Mouse (Mus musculus) hindbrain, embryonic 11.5 days (tissue): ENCODE measurements around the gene B3gat3. TPM values are rescaled to one million over a fixed set of nuclear protein-coding genes. Genes with fewer than 3 reads are reported as not detected.
"Not testable (repeated sequence)": the region's sequence is repeated elsewhere in the genome, so short reads cannot be mapped to it uniquely, and the experiment has no call there.

Experiments used
- ATAC-seq: fragments of 200-750 bp; cut with Nextera tagmentation; 2 replicates; pipeline ENCODE4 v1.8.0; 2017; ENCODE audit warnings: mild to moderate bottlenecking, moderate TSS enrichment, moderate library complexity; ENCODE audit not compliant: low FRiP score
- DNase-seq: peaks from one replicate; pipeline ENCODE4 v3.0.0-alpha.2; 2015; ENCODE audit warnings: low spot score
- H3K27ac ChIP-seq: fragments of 300-500 bp; sonication (generic); 2 replicates; pipeline ENCODE4 v1.5.1; 2014; ENCODE audit warnings: mild to moderate bottlenecking, low read depth, low read length
- H3K27me3 ChIP-seq: fragments of 300-500 bp; sonication (generic); 2 replicates; pipeline ENCODE4 v1.6.1; 2014; ENCODE audit warnings: mild to moderate bottlenecking, low read length, moderate library complexity, mixed read lengths; ENCODE audit not compliant: control insufficient read depth, insufficient read depth
- H3K36me3 ChIP-seq: fragments of 300-500 bp; sonication (generic); 2 replicates; pipeline ENCODE4 v1.6.1; 2014; ENCODE audit warnings: mild to moderate bottlenecking, low read length, moderate library complexity, mixed read lengths; ENCODE audit not compliant: control insufficient read depth, insufficient read depth
- H3K4me1 ChIP-seq: fragments of 300-500 bp; sonication (generic); replicated peaks from 2 replicates; pipeline ENCODE4 v1.6.1; 2014; ENCODE audit warnings: low read length, mixed read lengths; ENCODE audit not compliant: control insufficient read depth, insufficient read depth
- H3K4me2 ChIP-seq: fragments of 300-500 bp; sonication (generic); replicated peaks from 2 replicates; pipeline ENCODE4 v1.6.1; 2014; ENCODE audit warnings: mild to moderate bottlenecking, low read depth, low read length
- H3K4me3 ChIP-seq: fragments of 300-500 bp; sonication (generic); 2 replicates; pipeline ENCODE4 v1.5.1; 2014; ENCODE audit warnings: low read depth, low read length
- H3K9ac ChIP-seq: fragments of 300-500 bp; sonication (generic); 2 replicates; pipeline ENCODE4 v1.6.1; 2014; ENCODE audit warnings: low read depth, low read length
- H3K9me3 ChIP-seq: fragments of 300-500 bp; sonication (generic); 2 replicates; pipeline ENCODE4 v1.6.1; 2016; ENCODE audit warnings: low read length; ENCODE audit not compliant: control insufficient read depth
- WGBS: fragments of 180-500 bp; shearing (Covaris S2); extraction: QIAGEN DNeasy Blood & Tissue Kit; methylation state at CpG from one replicate; pipeline ENCODE4 v1.1.7; 2014; 5-methylcytosine and 5-hydroxymethylcytosine counted together
- polyA plus RNA-seq: library from polyadenylated mRNA; unstranded; fragments of >200 nt; fragmentation: Nextera tagmentation; extraction: Ambion mirVana; gene quantifications from 2 replicates; pipeline ENCODE4 v1.2.1, GENCODE M21; 2014

Gene B3gat3
- polyA plus RNA-seq, 1 experiment from 2014 or later = 43.5 TPM

DNA sequence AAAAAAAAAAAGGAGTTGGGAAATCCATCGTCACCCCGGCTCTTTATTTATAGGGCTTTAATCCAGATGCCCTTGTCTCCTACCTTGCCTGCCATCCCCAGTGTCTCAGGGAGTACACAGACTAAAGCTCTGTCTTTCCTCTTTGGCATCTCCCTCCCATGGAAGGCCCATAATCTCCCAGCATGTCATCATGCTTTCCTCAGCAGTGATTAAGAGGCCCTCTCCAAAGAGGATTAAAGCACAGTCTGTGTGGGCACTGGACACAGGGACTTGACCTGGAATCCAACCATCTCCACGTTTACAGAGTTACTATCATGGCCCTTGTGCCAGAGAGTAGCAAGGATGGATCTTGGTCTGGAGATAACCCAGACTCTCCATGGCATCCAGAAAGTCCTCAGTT lies 36.6 kb upstream of the B3gat3 start, which contains the start of the genes Lbhd1 and Gm49403:
Gene Lbhd1 (plus strand): TSS at position 117 of the 400 bp plus-strand sequence.
Gene Gm49403 (plus strand): TSS at position 315 of the 400 bp plus-strand sequence.
- Histone ChIP-seq H3K4me2 (no peak within 1 kb of the TSS), H3K36me3 (no peaks in the 10 kb centered on the region), H3K4me3 (no peak within 1 kb of the TSS), H3K27ac (no peak within 1 kb of the TSS), H3K9ac (no peak within 1 kb of the TSS), H3K4me1 (peaks cover 3% of the 10 kb centered on the region), H3K27me3 (no peaks in the 10 kb centered on the region), H3K9me3 (no peaks in the 10 kb centered on the region)
- WGBS = 89% methylated on average over 3 of the region's 3 CpGs
- DNase-seq (no peak), ATAC-seq (no peak)

DNA sequence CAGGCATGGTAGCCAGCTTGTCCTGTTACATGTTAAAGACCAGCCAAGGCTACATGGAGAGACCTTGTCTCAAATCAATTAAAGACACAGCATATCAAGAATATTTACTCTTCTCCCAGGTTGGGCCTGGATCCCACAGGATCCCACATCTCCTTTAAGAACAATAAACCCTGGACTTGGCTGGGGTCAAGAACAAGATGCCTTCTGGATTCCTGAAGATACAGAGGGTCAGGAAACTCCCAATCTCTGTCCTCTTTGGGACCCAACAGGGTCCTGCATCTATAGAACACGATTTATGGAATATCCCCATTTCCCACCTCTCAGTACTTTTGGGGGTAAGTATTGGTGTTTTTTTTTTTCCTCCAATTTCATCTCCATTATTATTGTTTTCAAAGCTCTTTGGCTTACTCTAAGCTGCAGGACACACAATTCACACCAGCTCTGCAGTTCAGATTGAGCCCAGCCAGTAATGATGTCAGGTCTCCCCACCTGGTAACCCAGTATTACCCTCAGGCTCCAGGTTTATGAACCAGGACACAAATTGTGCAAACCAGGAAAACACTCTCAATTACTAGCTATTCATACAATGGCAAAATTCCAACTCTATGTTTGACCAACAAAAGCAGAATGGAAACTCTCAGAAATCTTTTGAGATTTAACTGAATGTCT lies 33.1 kb upstream of the B3gat3 start:
- Histone ChIP-seq H3K9ac (peak overlapping the region; percentile 83; the same call in 1 of the 2 replicates), H3K36me3 (no peaks in the 10 kb centered on the region), H3K27ac (no peak overlapping the region), H3K4me1 (peaks cover 3% of the 10 kb centered on the region), H3K4me2 (peak overlapping the region; percentile 47; the same call in 1 of the 2 replicates), H3K9me3 (no peaks in the 10 kb centered on the region), H3K27me3 (no peaks in the 10 kb centered on the region), H3K4me3 (no peak overlapping the region)
- 48% methylated on average over 1 of the region's 1 CpGs for WGBS
- DNase-seq (no peak), ATAC-seq (no peak)

DNA sequence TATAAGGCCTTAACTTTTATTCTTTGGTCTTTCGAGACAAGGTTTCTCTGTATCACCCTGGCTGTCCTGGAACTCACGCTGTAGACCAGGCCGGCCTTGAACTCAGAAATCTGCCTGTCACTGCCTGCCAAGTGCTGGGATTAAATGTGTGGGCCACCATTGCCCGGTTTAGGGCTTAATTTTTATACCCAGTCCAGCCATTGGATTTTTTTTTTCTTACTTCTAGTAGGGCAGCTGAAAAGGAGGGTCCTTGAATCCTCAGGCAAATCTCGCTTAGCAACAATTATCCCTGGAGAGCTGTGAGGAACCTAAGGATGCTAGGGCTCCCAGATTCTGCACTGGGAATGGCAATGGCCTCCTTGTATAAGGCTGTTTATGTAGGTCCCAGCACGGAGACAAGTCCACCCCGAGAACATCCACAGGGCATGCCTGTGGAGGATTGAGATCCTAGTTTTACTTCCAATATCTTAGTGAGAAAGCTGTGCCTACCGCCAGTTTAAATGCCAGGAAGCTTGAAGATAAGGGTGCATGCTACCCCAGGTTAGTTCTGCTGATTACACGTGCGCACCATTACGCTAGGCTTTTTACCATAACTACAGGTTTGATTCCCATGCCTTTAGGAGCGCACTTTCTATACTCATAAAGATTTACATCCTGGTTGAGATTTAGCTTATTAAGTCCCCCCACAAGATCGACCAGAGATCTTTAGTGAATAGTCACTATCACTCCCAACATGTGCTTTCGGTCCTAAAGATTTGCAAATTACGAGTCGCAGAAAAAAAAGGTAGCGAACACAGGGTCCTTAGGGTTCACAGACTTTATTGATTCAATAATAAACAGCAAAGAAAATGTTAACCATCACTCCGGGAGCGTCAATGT lies 32.4 kb upstream of the B3gat3 start:
- DNase-seq (peak; percentile 18), ATAC-seq (no peak)
- Histone ChIP-seq H3K9ac (peak overlapping the region; percentile 83), H3K4me2 (peak overlapping the region; percentile 47), H3K4me3 (peak overlapping the region; percentile 64), H3K4me1 (peaks cover 3% of the 10 kb centered on the region), H3K27me3 (no peaks in the 10 kb centered on the region), H3K9me3 (no peaks in the 10 kb centered on the region), H3K36me3 (no peaks in the 10 kb centered on the region), H3K27ac (peak overlapping the region; percentile 80)
- 16% methylated on average over 19 of the region's 19 CpGs for WGBS

GRCm38 (mm10) chr19:8888511-8889385 lies 31.4 kb upstream of the B3gat3 start, which contains the start of the genes 1810009A15Rik and Gm49416:
Gene 1810009A15Rik (plus strand): TSS chr19:8888853.
Gene Gm49416 (plus strand): TSS chr19:8888926.
- H3K4me2 ChIP-seq = peak within 1 kb of the TSS; percentile 74
- H3K9me3 ChIP-seq = no peaks in the 10 kb centered on the region
- peak; percentile 97 for DNase-seq
- peaks cover 3% of the 10 kb centered on the region for H3K4me1 ChIP-seq
- peak; percentile 95 for ATAC-seq
- no peaks in the 10 kb centered on the region for H3K27me3 ChIP-seq
- peak within 1 kb of the TSS; percentile 80 for H3K27ac ChIP-seq
- no peaks in the 10 kb centered on the region for H3K36me3 ChIP-seq
- H3K9ac ChIP-seq = peak within 1 kb of the TSS; percentile 83
- H3K4me3 ChIP-seq = peak within 1 kb of the TSS; percentile 64
- WGBS = under 1% methylated on average over 58 of the region's 58 CpGs

GRCm38 (mm10) chr19:8892829-8893766 lies 27.1 kb upstream of the B3gat3 start, which contains the start of gene Ints5:
Gene Ints5 (plus strand): TSS chr19:8893005.
- Histone ChIP-seq H3K27me3 (no peaks in the 10 kb centered on the region), H3K36me3 (no peaks in the 10 kb centered on the region), H3K9me3 (no peaks in the 10 kb centered on the region), H3K4me2 (peak within 1 kb of the TSS; percentile 89), H3K4me3 (peak within 1 kb of the TSS; percentile 64), H3K9ac (peak within 1 kb of the TSS; percentile 95), H3K27ac (peak within 1 kb of the TSS; percentile 72), H3K4me1 (peaks cover 7% of the 10 kb centered on the region)
- ATAC-seq (peak; percentile 48), DNase-seq (peak; percentile 92)
- 2% methylated on average over 53 of the region's 54 CpGs for WGBS

DNA sequence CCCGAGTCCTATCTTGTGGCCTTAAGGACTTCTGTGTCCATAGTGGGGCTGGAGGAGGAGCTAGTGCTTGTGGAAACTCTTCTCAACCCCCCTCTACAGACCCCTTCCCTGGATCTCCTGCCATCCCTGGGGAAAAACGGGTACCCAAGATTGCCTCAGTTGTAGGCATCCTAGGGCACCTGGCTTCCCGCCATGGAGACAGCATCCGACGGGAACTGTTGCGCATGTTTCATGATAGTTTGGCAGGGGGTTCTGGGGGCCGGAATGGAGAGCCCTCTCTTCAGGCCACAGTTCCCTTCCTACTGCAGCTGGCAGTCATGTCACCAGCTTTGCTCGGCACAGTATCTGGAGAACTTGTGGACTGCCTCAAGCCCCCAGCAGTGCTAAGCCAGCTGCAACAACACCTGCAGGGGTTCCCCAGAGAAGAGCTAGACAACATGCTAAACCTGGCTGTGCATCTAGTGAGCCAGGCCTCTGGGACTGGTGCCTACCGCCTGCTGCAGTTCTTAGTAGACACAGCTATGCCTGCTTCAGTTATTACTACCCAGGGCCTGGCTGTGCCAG lies 24.7 kb upstream of the B3gat3 start:
- Histone ChIP-seq H3K4me1 (peaks cover 11% of the 10 kb centered on the region), H3K36me3 (no peaks in the 10 kb centered on the region), H3K9me3 (no peaks in the 10 kb centered on the region), H3K4me3 (no peak overlapping the region), H3K9ac (0 out of 2 replicates have a peak overlapping the region, but pooled peaks have one; percentile 11), H3K4me2 (no peak overlapping the region), H3K27me3 (no peaks in the 10 kb centered on the region), H3K27ac (no peak overlapping the region)
- 88% methylated on average over 9 of the region's 9 CpGs for WGBS
- no peak for DNase-seq
- no peak for ATAC-seq

GRCm38 (mm10) chr19:8896231-8896630 lies 23.9 kb upstream of the B3gat3 start:
- not testable (repeated sequence) for H3K4me3 ChIP-seq, DNase-seq, H3K36me3 ChIP-seq, H3K9me3 ChIP-seq, H3K27ac ChIP-seq, H3K9ac ChIP-seq, H3K27me3 ChIP-seq, H3K4me2 ChIP-seq, ATAC-seq
- WGBS = 90% methylated on average over 5 of the region's 5 CpGs
- peaks cover 11% of the 10 kb centered on the region for H3K4me1 ChIP-seq
